Mouse (Mus musculus) brain, embryonic 14.5 days (tissue): ENCODE data around the gene 1500009L16Rik. TPM values are rescaled to one million over a fixed set of nuclear protein-coding genes. Genes with fewer than 3 reads are reported as not detected.

ENCODE experiments used
- DNase-seq: peaks from one replicate; pipeline ENCODE4 v3.0.0-alpha.2; 2011; ENCODE audit warnings: low read depth
- CTCF ChIP-seq: fragments of 200-500 bp; IDR thresholded peaks from 2 replicates; pipeline ENCODE4 v1.5.1; 2012; ENCODE audit warnings: inconsistent platforms, mild to moderate bottlenecking, moderate library complexity, borderline replicate concordance; ENCODE audit not compliant: insufficient read depth, insufficient read length; ENCODE audit errors: extremely low read depth
- POLR2A ChIP-seq: fragments of 200-500 bp; IDR thresholded peaks from 2 replicates; pipeline ENCODE4 v1.6.1; 2012; ENCODE audit warnings: mild to moderate bottlenecking, inconsistent platforms, borderline replicate concordance; ENCODE audit not compliant: poor library complexity, insufficient read depth, insufficient read length, severe bottlenecking; ENCODE audit errors: extremely low read depth
- polyA plus RNA-seq: library from polyadenylated mRNA; depleted of rRNA; stranded (reverse); fragments of >200 nt; gene quantifications from 2 replicates; pipeline ENCODE4 v1.2.3, GENCODE M21; 2012; rRNA removed

The 1500009L16Rik gene
- polyA plus RNA-seq, 1 experiment: 32.6 TPM

DNA sequence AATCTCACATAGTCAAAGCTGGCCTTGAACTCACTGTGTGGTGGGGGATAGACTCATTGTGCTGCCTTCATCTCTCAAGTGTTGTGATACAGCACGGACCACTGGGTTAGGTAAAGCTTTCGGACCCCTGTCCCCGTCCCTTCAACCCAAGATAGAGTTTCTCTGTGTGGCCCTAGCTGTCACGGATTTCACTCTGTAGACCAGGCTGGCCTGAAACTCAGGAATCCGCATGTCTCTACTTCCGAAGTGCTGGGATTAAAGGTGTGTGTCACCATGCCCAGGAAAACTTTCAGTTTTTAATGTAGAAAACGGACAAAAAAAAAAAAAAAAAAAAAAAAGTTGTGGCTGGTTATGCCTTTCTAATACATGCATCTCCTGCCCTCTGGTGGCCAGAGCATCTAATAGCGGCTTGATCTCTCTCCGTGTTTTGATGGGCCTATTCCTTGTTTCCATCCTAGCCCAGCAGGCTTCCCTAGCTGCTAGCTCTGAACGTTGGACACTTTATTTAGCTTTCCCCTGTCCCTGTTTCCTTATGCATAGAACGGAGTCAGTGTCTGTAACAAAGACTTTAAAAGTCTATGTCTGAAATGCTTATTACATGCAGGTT is 53.7 kb downstream of the 1500009L16Rik start:
- peak; percentile 70; the same call in 1 of the 2 replicates for TF ChIP-seq CTCF
- no peak for TF ChIP-seq POLR2A
- peak; percentile 82 for DNase-seq

DNA sequence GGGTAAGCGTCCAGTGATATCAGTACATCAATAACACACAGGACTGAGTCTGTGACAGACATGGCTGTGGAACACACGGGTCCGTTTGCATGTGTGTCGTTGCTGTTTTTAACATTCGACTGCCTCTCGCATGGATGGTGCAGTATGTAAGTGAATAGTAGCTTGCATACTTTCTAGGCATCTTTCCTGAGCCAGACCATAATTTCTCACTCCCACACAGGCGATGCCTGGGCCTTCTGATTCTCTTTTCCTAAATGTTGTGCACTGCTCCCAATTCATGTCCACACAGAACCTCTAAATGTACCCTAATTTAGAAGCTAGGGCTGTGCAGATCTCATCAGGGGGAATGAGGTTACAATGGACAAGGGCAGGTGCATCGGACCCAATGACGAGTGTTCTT is 54.6 kb downstream of the 1500009L16Rik start:
- no peak for DNase-seq
- no peak for TF ChIP-seq POLR2A
- no peak for TF ChIP-seq CTCF

DNA sequence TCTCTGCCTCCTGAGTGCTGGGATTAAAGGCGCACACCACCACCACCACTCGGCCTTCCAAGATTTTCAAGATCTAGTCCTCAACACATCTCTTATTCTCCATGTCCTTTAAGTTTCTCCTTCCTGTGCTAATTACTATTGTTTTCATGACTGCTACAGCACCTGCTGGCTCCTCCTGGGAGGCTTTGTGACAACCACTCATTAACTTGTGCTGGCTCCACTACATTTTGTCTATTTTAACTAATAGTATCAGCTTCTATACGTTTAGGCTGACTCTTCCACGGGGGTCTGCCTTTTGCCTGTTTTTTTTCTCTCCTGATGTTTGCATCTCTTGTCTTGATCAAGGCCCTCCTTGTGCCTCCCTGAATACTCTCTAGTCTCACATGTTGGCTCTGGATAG is 59.2 kb downstream of the 1500009L16Rik start:
- DNase-seq: no peak
- TF ChIP-seq CTCF (no peak), POLR2A (no peak)

DNA sequence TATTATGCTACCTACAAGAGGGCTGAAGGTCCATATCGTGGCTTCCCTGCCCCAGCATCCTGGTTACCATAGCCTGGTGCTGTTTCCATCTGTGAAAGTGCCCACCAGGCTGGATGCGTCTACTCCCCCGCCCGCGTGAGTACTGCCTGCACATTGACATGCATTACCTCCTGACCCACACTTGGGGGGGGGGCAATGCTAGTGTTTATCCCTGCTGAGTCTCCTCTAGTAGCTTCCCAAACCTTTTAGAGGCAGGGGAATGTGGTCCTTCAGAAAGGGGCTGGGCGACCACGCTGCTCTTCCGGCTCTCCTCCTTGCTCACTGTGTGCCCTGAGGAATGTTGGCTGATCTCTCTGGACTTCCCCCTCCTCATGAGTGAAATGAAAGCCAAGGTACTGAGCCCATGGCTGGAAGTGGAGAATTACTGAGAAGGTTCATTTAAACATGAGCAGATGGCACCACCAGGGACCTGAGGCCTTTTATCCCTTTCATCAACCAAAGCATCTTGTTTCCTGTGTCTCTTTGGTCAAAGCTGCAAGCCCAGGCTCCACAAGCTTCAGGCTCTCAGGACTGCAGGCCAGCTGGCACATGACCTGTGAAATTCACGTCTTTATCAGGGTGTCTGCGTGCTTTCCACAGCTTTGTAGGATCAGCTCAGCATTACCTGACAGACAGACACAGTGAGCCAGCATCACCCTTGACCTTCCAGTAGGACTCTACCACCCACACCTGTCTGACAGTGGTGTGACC is 59.9 kb downstream of the 1500009L16Rik start:
- no peak for TF ChIP-seq CTCF
- no peak for TF ChIP-seq POLR2A
- no peak for DNase-seq

DNA sequence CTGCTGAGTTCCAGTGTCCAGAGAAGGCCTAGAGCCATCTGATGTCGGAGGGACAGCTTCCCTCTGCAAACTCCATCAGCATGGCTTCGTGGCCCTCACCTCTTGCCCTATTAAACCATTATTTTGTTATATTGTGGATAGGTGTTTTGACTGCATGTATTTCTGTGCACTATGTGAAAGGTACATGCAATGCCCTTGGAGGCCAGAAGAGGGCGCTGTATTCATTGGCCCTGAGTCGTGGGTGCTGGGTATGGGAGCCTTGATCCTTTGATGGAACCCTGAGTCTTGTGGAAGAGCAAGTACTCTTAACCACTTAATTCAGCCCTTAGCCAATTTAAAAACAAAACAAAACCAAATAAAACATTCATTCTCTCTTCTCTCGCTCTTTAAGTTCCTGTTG is 62.3 kb downstream of the 1500009L16Rik start:
- DNase-seq: peak; percentile 48
- TF ChIP-seq CTCF (peak; percentile 72), POLR2A (no peak)

DNA sequence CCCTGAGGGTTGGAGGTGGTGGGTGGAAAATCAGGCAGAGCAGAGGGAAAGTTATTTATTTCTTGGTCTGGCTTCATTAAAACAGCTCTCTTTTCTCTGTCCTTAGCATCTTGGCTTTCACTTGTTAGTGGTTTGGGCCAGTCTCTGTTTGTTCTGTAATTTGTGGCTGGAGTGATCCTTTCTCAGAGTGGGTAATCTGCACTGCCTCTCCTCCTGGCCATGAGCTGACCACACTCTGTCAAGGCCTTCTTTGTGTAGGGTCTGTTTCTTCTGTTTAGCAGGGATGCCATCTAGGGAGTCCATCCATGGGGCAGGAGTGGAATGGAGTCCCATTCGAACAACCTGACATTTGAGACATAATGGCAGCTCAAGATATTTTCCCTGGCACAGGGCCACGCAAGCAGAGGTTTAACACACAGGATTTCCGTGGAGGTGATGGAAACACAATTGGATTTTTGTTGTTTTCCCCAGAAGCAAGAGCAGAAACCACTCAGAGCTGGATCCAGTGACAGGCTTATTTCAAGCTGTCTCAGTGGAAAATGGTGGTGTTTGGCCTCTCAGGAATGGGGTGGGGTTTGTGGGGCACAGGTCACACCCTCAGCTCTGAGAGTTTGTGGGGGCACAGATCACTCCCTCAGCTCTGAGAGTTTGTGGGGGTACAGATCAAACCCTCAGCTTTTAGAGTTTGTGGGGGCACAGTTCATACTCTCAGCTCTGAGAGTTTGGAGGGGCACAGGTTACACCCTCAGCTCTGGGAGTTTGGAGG is 63.1 kb downstream of the 1500009L16Rik start:
- TF ChIP-seq POLR2A (no peak), CTCF (no peak)
- DNase-seq: no peak

DNA sequence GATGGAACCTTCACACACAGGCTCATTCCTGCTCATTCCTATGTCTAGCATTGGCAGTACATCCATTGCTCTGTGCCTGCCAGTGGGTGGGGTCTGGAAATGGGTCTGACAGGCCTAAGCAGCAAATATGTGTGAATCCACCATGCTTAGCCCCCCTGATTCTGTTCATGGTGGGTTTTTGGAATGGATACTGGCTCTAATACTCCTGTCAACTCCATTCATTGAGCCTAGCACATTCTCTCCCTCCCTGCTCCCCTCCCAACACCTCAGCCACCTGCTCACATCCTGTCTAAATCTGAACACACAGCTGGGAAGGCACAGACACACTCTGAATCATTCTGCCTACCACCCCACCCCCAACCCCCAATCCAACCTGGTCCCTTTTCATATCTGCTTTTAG is 72.4 kb downstream of the 1500009L16Rik start:
- DNase-seq: no peak
- TF ChIP-seq CTCF (no peak), POLR2A (no peak)

DNA sequence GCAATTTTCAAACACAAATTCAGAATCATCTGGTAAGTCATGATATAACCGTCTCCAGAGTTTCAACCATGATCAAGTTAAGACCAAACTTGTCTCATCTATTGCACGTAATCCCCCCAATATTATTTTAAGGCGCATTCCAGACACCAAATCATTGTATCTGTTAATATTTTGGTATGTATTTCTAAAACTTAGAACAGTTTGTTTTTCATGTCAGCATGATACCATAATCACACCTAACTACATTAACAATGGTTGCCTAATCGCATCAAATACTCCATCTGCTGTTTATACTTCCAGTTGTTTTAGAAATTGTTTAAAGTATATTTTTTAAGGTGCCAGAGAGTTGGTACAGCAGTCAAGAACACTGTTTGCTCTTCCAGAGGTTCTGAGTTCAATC is 72.8 kb downstream of the 1500009L16Rik start:
- no peak for DNase-seq
- no peak for TF ChIP-seq CTCF
- no peak for TF ChIP-seq POLR2A

DNA sequence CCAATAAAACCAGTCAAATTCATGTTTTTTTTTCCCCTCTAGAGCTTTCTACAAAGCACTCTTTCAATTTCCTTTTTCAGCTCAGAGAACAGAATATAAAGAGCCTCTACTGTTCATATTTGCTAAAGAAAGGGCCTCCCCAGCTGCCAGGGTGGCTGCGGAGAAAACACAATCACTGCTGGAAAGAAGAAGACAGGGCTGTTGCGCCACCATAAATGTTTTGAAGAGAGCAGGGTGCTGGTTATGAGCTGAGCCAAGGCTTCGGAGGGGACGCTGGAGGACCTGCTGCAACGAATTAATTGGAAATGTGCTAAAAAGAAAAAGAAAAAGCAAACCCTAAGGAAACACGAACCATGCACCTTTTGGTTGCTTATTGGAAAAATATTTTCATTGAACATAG is 81.4 kb downstream of the 1500009L16Rik start:
- no peak for DNase-seq

DNA sequence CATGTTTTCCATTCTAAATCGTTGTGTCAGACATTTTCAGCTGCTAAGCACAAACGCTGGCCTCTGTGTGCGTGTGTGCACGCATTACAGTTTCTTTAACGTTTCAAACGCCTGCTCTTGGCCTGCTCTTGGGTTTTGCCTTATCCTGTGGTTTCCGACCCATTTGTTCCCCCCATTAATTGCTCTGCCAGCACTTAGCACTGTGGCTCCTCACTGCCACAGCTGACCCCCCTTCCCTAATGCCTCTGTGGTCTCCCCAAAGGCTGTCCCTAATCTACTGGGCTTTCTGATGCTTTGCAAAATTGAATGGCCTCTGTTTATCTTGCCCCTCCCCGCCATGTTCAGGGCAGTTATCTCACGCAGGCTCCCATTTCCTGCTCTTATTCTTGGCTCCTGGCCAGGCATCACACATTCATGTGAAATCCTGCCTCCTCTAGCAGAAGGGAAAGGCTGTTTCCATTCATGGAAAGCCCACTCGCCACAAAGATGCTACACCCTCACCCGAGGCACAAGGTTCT is 82.6 kb downstream of the 1500009L16Rik start:
- peak; percentile 80 for DNase-seq
- TF ChIP-seq POLR2A (no peak), CTCF (no peak)

More for the DNA sequence above, 81.4 kb downstream of the 1500009L16Rik start:
- TF ChIP-seq CTCF (no peak), POLR2A (no peak)

DNA sequence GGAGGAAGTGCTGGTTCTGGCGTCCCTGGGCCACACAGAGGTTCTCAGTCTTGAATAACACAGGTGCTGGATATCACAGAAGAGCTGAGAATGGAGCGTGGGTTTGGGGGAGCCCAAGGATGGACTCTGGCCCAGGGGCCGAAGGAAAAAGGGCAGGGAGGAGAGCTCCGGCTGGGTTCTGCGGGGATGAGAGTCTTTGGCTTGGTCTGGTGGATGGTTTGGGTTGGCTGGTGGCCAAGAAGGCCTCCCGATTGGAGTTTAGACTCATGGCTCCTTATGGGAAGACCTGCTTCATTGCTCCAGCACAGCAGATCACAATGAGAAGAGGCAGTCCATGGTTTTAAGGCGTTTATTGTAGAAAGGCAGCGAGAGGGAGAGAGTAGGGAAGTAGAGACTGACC is 84.6 kb downstream of the 1500009L16Rik start:
- no peak for DNase-seq
- TF ChIP-seq CTCF: no peak
- no peak for TF ChIP-seq POLR2A

Other genes with a start within 250 kb of the 1500009L16Rik start
- 21.6 and 24.4 TPM in 2 replicates for gene Aldh1l2, start 188.7 kb upstream of the 1500009L16Rik start, polyA plus RNA-seq
- gene Washc4, start 179.1 kb upstream of the 1500009L16Rik start, polyA plus RNA-seq: 12.7 and 16.3 TPM in 2 replicates
- 16.1 and 36.8 TPM in 2 replicates for gene Appl2, start 74.1 kb upstream of the 1500009L16Rik start, polyA plus RNA-seq